Mouse (Mus musculus) liver, postnatal 0 days (tissue): ENCODE results near the gene Tmem229b. TPM values are rescaled to one million over a fixed set of nuclear protein-coding genes. Genes with fewer than 3 reads are reported as not detected.

Experiments used
- ATAC-seq: fragments of 200-750 bp; cut with Nextera tagmentation; 2 replicates; pipeline ENCODE4 v1.8.0; 2017; ENCODE audit warnings: mild to moderate bottlenecking, moderate library complexity
- DNase-seq: peaks from one replicate; pipeline ENCODE4 v3.0.0-alpha.2; 2016
- H3K27ac ChIP-seq: fragments of 300-500 bp; sonication (generic); 2 replicates; pipeline ENCODE4 v1.5.1; 2014; ENCODE audit warnings: antibody characterized with exemption, moderate library complexity, mild to moderate bottlenecking, low read depth
- H3K27me3 ChIP-seq: fragments of 300-500 bp; sonication (generic); 2 replicates; pipeline ENCODE4 v1.6.1; 2014; ENCODE audit warnings: low read length, control low read depth, mixed read lengths; ENCODE audit not compliant: insufficient read depth
- H3K36me3 ChIP-seq: fragments of 300-500 bp; sonication (generic); replicated peaks from 2 replicates; pipeline ENCODE4 v1.6.1; 2014; ENCODE audit warnings: mild to moderate bottlenecking, control low read depth, low read length, moderate library complexity, mixed read lengths; ENCODE audit not compliant: insufficient read depth
- H3K4me1 ChIP-seq: fragments of 300-500 bp; sonication (generic); 2 replicates; pipeline ENCODE4 v1.6.1; 2014; ENCODE audit warnings: antibody characterized with exemption, mild to moderate bottlenecking, control low read depth; ENCODE audit not compliant: insufficient read depth
- H3K4me2 ChIP-seq: fragments of 300-500 bp; sonication (generic); 2 replicates; pipeline ENCODE4 v1.6.1; 2014; ENCODE audit warnings: low read depth, mild to moderate bottlenecking, low read length, moderate library complexity, mixed read lengths
- H3K4me3 ChIP-seq: fragments of 300-500 bp; sonication (generic); 2 replicates; pipeline ENCODE4 v1.5.1; 2014; ENCODE audit warnings: low read depth, low read length
- H3K9ac ChIP-seq: fragments of 300-500 bp; sonication (generic); replicated peaks from 2 replicates; pipeline ENCODE4 v1.6.1; 2014; ENCODE audit warnings: mild to moderate bottlenecking, moderate library complexity
- H3K9me3 ChIP-seq: fragments of 300-500 bp; sonication (generic); 2 replicates; pipeline ENCODE4 v1.6.1; 2016; ENCODE audit warnings: mild to moderate bottlenecking, control low read depth, low read length, mixed read lengths
- CTCF ChIP-seq: sonication (generic); IDR thresholded peaks from 2 replicates; pipeline ENCODE4 v1.5.1; 2016; ENCODE audit warnings: antibody characterized with exemption, low read depth
- EP300 ChIP-seq: IDR thresholded peaks from 2 replicates; pipeline ENCODE4 v1.6.1; 2016; ENCODE audit warnings: antibody characterized with exemption, low read depth, mild to moderate bottlenecking
- WGBS: fragments of 180-500 bp; shearing (Covaris S2); extraction: QIAGEN DNeasy Blood & Tissue Kit; methylation state at CpG from one replicate; pipeline ENCODE4 v1.1.7; 2014; ENCODE audit not compliant: insufficient replicate concordance; 5-methylcytosine and 5-hydroxymethylcytosine counted together
- polyA plus RNA-seq: library from polyadenylated mRNA; unstranded; fragments of >200 nt; fragmentation: Nextera tagmentation; extraction: Ambion mirVana; gene quantifications from 2 replicates; pipeline ENCODE4 v1.2.1, GENCODE M21; 2015

The Tmem229b gene
- polyA plus RNA-seq, 1 experiment from 2014 or later: 3.6 TPM

DNA sequence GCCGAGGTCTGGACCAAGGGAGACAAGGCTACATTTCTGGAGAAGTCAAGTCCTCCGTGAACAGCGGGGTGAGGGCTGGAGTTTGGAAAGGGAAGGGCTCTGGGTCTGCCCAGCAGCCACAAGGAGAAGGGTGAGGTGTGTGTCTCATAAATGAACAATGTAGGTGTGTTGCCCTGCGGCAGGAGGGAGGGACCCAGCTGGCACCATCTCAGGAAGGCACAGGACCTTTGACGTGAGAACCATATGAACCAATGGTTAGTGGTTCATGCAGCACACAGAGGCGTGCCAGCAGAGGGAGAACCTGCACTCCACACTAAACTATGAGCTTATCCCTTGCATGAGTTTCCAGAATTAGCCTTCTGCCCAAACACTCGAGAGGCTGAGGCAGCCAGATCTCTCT, 39.8 kb upstream of the Tmem229b start:
- no peak overlapping the region for H3K4me2 ChIP-seq
- H3K4me1 ChIP-seq: peaks cover 3% of the 10 kb centered on the region; the same call in 1 of the 2 replicates
- no peaks in the 10 kb centered on the region for H3K27me3 ChIP-seq
- H3K4me3 ChIP-seq: no peak overlapping the region
- ATAC-seq (no peak), DNase-seq (no peak)
- H3K9me3 ChIP-seq: no peaks in the 10 kb centered on the region
- H3K9ac ChIP-seq: no peak overlapping the region
- H3K36me3 ChIP-seq: no peaks in the 10 kb centered on the region
- no peak overlapping the region for H3K27ac ChIP-seq
- WGBS: 75% methylated on average over 7 of the region's 7 CpGs
- TF ChIP-seq CTCF: no peak
- no peak for TF ChIP-seq EP300

DNA sequence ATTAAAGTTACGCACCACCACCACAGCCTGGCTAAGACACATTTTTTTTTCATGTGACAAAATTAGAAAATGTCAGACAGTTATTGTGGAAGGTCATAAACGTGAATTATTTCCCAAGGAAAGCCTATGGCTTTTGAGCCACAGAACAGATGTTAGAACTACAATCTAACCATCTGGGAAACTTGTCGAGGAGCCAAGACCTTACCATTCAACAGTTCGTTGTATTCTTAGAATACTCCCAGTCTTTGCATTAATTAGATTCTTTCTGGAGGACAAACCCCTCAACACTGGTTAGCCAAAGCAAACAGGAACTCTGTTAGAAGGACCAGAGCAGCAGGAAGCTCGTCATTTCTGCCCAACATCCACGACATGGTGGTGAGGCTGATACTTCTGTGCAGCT, 38.7 kb upstream of the Tmem229b start:
- Histone ChIP-seq H3K4me1 (0 out of 2 replicates have a peak, but pooled peaks cover 3% of the 10 kb centered on the region), H3K27me3 (no peaks in the 10 kb centered on the region), H3K27ac (no peak overlapping the region), H3K36me3 (no peaks in the 10 kb centered on the region), H3K9me3 (no peaks in the 10 kb centered on the region), H3K4me2 (no peak overlapping the region), H3K9ac (no peak overlapping the region), H3K4me3 (no peak overlapping the region)
- DNase-seq (no peak), ATAC-seq (no peak)
- TF ChIP-seq EP300 (no peak), CTCF (no peak)
- WGBS: 73% methylated on average over 6 of the region's 6 CpGs

DNA sequence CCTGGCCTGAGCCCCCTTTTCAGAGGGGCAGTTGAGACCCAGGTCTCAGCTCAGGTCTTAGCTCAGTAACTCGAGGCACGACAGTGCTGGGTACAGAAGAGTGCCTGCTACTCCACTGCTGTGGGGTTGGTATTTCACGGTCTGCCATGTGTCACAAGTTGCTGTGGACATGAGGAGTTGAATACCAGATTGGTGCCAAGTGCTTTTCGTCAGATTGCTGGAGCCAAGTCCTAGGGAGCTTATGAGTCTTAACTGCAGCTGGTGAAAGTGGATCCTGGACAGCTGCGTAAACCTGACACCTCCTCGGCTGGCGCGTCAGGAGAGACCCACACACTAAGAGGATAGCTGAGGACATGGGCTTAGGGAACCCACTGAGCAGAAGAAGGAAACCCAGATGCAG, 37.2 kb upstream of the Tmem229b start:
- no peak for ATAC-seq
- Histone ChIP-seq H3K27me3 (no peaks in the 10 kb centered on the region), H3K36me3 (no peaks in the 10 kb centered on the region), H3K9me3 (no peaks in the 10 kb centered on the region), H3K4me3 (no peak overlapping the region), H3K27ac (no peak overlapping the region), H3K4me1 (no peaks in the 10 kb centered on the region), H3K4me2 (no peak overlapping the region), H3K9ac (no peak overlapping the region)
- WGBS: 87% methylated on average over 8 of the region's 8 CpGs
- TF ChIP-seq EP300: no peak
- no peak for TF ChIP-seq CTCF
- DNase-seq: no peak

DNA sequence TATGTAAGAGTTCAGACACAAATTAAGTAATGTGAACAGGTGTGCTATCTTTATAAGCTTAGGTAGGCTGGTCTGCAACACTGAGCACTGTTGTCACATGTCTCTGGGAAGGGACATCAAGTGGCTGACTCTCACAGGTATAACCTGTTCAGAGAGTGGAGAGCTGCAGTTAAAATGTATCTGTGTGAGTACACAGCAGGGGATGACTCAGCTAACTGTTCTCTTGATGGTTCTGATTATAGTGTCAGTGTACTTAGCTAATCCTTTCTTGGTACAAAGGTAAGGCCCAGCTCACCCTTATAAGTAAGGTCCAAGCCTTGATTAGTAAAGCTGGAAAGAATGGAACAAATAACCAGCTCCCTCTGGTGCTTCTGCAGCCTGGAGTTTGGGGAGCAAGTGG, 34.0 kb upstream of the Tmem229b start:
- Histone ChIP-seq H3K27ac (no peak overlapping the region), H3K4me3 (no peak overlapping the region), H3K4me1 (no peaks in the 10 kb centered on the region), H3K9ac (no peak overlapping the region), H3K36me3 (no peaks in the 10 kb centered on the region), H3K27me3 (no peaks in the 10 kb centered on the region), H3K4me2 (no peak overlapping the region), H3K9me3 (no peaks in the 10 kb centered on the region)
- no peak for DNase-seq
- TF ChIP-seq CTCF (no peak), EP300 (no peak)
- no peak for ATAC-seq

DNA sequence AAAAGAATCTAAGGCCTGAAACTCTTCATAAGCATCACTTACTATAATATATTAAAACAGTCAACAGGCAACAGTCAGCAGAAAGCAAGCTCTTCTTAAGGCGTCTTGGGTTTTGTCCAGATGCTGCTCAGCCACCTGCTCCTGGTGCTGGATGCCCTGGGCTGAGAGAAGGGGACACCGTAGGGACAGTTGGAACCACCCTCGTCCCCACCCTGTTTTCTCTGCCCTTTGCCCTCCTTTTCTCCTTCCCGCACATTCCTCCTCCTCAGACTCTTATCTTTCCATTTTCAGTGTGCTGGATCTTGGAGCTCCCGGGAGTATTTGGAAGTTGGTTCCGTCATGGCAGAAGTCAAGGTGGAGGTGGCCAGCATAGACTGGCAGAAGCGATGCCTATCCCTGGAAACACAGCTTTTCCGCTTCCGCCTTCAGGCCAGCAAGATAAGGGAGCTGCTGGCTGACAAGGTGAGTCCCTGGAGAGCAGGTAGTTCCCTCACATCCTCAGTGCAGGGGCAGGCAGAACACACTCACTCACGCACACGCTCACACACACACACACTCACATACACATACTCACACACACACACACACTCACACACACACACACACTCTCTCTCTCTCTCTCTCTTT, 32.9 kb upstream of the Tmem229b start:
- 78% methylated on average over 11 of the region's 11 CpGs for WGBS
- no peak overlapping the region for H3K4me3 ChIP-seq
- DNase-seq (no peak), ATAC-seq (no peak)
- no peaks in the 10 kb centered on the region for H3K36me3 ChIP-seq
- no peak overlapping the region for H3K4me2 ChIP-seq
- TF ChIP-seq CTCF (no peak), EP300 (no peak)
- no peaks in the 10 kb centered on the region for H3K4me1 ChIP-seq
- no peaks in the 10 kb centered on the region for H3K9me3 ChIP-seq
- no peaks in the 10 kb centered on the region for H3K27me3 ChIP-seq
- H3K27ac ChIP-seq: no peak overlapping the region
- H3K9ac ChIP-seq: no peak overlapping the region

DNA sequence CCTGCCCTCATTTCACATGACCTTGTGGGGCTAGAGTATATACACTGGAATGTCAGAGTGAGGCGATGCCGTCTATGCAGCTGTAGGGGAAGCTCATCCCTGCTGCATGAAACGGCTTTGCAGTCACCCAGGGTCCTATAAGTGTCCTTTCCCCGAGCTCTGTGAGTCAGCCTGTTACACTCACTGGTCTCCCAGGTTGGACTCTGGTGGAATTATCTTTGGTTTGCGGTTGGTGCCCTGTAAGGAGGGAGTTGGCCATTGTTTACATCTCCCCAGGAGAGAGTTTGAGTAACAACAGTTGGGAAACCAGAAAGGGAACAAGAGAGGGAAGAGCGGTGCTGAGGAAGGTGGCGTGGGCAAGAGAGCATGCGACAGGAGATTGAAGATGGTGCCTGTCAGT, 32.3 kb upstream of the Tmem229b start:
- no peak overlapping the region for H3K4me2 ChIP-seq
- H3K9ac ChIP-seq: no peak overlapping the region
- no peak overlapping the region for H3K4me3 ChIP-seq
- DNase-seq (no peak), ATAC-seq (no peak)
- no peaks in the 10 kb centered on the region for H3K9me3 ChIP-seq
- no peaks in the 10 kb centered on the region for H3K4me1 ChIP-seq
- H3K27me3 ChIP-seq: no peaks in the 10 kb centered on the region
- 63% methylated on average over 8 of the region's 8 CpGs for WGBS
- H3K36me3 ChIP-seq: no peaks in the 10 kb centered on the region
- no peak for TF ChIP-seq CTCF
- no peak for TF ChIP-seq EP300
- no peak overlapping the region for H3K27ac ChIP-seq

DNA sequence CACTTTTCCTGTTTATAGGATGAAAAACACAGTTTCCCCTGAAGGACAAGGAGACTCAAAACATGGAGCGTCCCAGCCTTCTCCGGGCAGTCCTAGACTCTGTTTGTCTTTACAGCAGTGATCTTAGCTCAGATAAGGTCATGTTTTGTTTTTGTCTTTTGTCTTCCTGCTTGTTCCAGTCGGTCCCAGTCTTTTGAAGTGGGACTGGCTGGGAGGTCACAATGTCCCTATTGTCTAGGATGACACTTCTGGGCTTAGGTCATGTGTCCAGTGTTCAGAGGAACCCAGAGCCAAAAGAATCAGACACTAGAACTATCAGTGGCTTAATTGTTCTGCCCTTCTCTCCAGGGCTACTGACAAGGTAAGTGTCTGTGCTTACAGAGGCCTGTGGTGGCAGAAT, 27.9 kb upstream of the Tmem229b start:
- H3K4me2 ChIP-seq: no peak overlapping the region
- H3K27ac ChIP-seq: no peak overlapping the region
- H3K9me3 ChIP-seq: no peaks in the 10 kb centered on the region
- TF ChIP-seq CTCF: no peak
- no peak for TF ChIP-seq EP300
- H3K4me1 ChIP-seq: no peaks in the 10 kb centered on the region
- 35% methylated on average over 3 of the region's 3 CpGs for WGBS
- H3K27me3 ChIP-seq: no peaks in the 10 kb centered on the region
- H3K36me3 ChIP-seq: no peaks in the 10 kb centered on the region
- no peak overlapping the region for H3K9ac ChIP-seq
- no peak for DNase-seq
- H3K4me3 ChIP-seq: no peak overlapping the region
- ATAC-seq: no peak
